In the genomic region with DNA sequence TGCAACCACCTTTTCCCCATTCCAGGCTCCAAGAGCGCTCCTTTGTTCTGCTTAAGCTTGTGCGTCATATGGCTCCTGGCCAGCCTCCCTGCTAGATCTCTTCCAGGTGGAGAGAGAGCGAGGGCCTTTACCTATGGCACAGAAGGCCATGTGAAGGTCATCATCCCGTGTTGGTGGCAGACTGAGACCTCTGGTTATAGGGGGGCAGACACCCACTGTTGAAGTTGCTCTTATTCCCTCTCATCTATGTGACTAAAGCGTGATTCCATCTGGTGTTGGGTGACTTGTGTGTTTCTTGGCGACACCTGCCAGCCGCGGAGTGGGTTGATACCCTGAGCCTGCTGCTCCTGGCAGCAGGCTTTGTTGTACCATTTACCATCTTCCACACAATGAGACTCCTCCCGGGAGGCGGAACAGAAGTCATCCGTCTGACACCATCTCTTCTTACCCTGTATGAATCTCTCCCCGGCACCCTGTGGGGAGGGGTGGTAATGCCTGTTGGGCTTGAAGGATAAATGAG, we compare ENCODE assay signal across 10 mouse cellular contexts. TPM values are rescaled to one million over a fixed set of nuclear protein-coding genes. Genes with fewer than 3 reads are reported as not detected.
DNase-seq lines count a peak whose midpoint lies in the region; ATAC-seq lines count a peak whose summit lies in the region.
"Had no signal": no experiment of that assay in that cellular context is flagged by ENCODE, and none has a peak within 500 bp of the region (broad histone marks: within the 10 kb centered on the region; RNA-seq: fewer than 3 reads in every experiment).

No protein-coding gene starts in this region.

- peak; percentile 84 for ATAC-seq in frontal cortex, adult (ENCODE audit: low TSS enrichment)

- DNase-seq in lung, postnatal 36 days, result peak; percentile 7
- DNase-seq in lung, postnatal 25 days (ENCODE audit: low spot score), result no peak
- peak; percentile 51 to 54 for DNase-seq in left cerebral cortex, adult 18-20 months (ENCODE audit: low spot score in 2 of 2)
- DNase-seq in right cerebral cortex, postnatal 4 days, result peak; percentile 31
- DNase-seq in natural killer cell, adult 2 months (ENCODE audit: low spot score in 2 of 2), result no peak
- no peak for DNase-seq in heart, adult 11 months
- DNase-seq: heart, adult 18-20 months; kidney, adult 11 months; thymus, postnatal 36 days had no signal

RNA-seq across cellular contexts. Expression of a gene that starts 3.7 kb away (rescaled TPM):
- not detected for total RNA-seq in left cerebral cortex, adult 18-20 months (2021)
- total RNA-seq: heart, adult 18-20 months had no signal

Comparison
In these comparisons a context has a peak if more than half of its experiments do, and no peak if none do; other contexts are left out.
1. DNase-seq: peak in lung, postnatal 36 days (single experiment), left cerebral cortex, adult 18-20 months (2 of 2) and right cerebral cortex, postnatal 4 days (single experiment); none in lung, postnatal 25 days (single experiment), natural killer cell, adult 2 months (0 of 2) and heart, adult 11 months (single experiment).